Mouse (Mus musculus) liver, adult 2 months (tissue): ENCODE measurements around the gene Gm13283. TPM values are rescaled to one million over a fixed set of nuclear protein-coding genes. Genes with fewer than 3 reads are reported as not detected.
"Not testable (repeated sequence)": the region's sequence is repeated elsewhere in the genome, so short reads cannot be mapped to it uniquely, and the experiment has no call there.

Source experiments
- DNase-seq: peaks from one replicate; pipeline ENCODE4 v3.0.0-alpha.2; 2011; ENCODE audit warnings: low read depth, low spot score; ENCODE audit errors: extremely low read depth
- H3K27ac ChIP-seq: fragments of 200-500 bp; replicated peaks from 2 replicates; pipeline ENCODE4 v1.5.1; 2012; ENCODE audit warnings: low read depth, mild to moderate bottlenecking, control low read depth, inconsistent platforms, low read length; ENCODE audit not compliant: insufficient read depth
- H3K27me3 ChIP-seq: fragments of 200-500 bp; 2 replicates; pipeline ENCODE4 v1.6.1; 2012; ENCODE audit warnings: mild to moderate bottlenecking, moderate library complexity, low read length, inconsistent platforms; ENCODE audit not compliant: control insufficient read depth, insufficient read depth
- H3K36me3 ChIP-seq: fragments of 200-500 bp; 2 replicates; pipeline ENCODE4 v1.6.1; 2012; ENCODE audit warnings: low read length, inconsistent platforms; ENCODE audit not compliant: control insufficient read depth, insufficient read depth
- H3K4me1 ChIP-seq: fragments of 200-500 bp; 2 replicates; pipeline ENCODE4 v1.6.1; 2011; ENCODE audit warnings: low read length; ENCODE audit not compliant: control insufficient read depth, insufficient read depth
- H3K4me3 ChIP-seq: fragments of 200-500 bp; 2 replicates; pipeline ENCODE4 v1.5.1; 2011; ENCODE audit warnings: low read depth, mild to moderate bottlenecking, control low read depth, low read length, moderate library complexity; ENCODE audit not compliant: insufficient read depth
- H3K79me2 ChIP-seq: fragments of 200-500 bp; 2 replicates; pipeline ENCODE4 v1.6.1; 2012; ENCODE audit warnings: inconsistent platforms, mild to moderate bottlenecking, low read length, moderate library complexity; ENCODE audit not compliant: control insufficient read depth, insufficient read depth
- H3K9ac ChIP-seq: fragments of 200-500 bp; 2 replicates; pipeline ENCODE4 v1.6.1; 2012; ENCODE audit warnings: low read depth, mild to moderate bottlenecking, control low read depth, inconsistent platforms, low read length
- CTCF ChIP-seq: fragments of 200-500 bp; IDR thresholded peaks from 2 replicates; pipeline ENCODE4 v1.5.1; 2011; ENCODE audit warnings: low read depth, low read length, control low read depth
- WGBS: fragments of 180-500 bp; shearing (Covaris S2); methylation state at CpG from one replicate; pipeline ENCODE4 v1.1.7; 2018; 5-methylcytosine and 5-hydroxymethylcytosine counted together
- polyA plus RNA-seq: library from polyadenylated mRNA; depleted of rRNA; stranded (reverse); fragments of >200 nt; gene quantifications from 2 replicates; pipeline ENCODE4 v1.2.3, GENCODE M21; 2012
- total RNA-seq: library from RNA; depleted of rRNA; stranded (reverse); fragments of >200 nt; gene quantifications from 2 replicates; pipeline ENCODE4 v1.2.3, GENCODE M21; 2014

Gm13283 gene
- total and polyA plus RNA-seq, 2 experiments: not detected

DNA sequence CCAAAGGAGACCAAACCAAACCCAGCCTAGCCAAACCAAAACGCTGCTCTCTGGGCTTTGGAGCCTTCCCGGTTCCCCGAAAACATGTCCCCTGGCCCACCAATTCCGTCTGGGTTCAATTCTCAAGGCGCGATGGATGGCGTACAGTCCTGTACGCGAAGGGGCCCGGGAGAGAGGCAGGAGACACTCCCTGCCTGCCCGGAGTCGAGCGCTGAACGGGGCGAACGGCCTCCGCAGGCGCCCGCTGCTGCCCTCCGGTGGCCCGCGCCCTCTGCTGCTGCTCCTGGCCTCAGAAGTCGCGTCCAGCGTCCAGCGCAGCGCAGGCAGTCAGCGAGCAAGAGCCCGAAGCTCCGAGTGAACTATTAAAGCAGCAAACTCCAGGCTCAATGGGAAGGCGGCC is 22.4 kb downstream of the Gm13283 start:
- H3K79me2 ChIP-seq, DNase-seq, H3K4me1 ChIP-seq, H3K27me3 ChIP-seq, H3K36me3 ChIP-seq, H3K9ac ChIP-seq, H3K4me3 ChIP-seq: not testable (repeated sequence)
- under 1% methylated on average over 19 of the region's 31 CpGs for WGBS
- H3K27ac ChIP-seq: 0 out of 2 replicates have a peak overlapping the region, but pooled peaks have one; percentile 12

DNA sequence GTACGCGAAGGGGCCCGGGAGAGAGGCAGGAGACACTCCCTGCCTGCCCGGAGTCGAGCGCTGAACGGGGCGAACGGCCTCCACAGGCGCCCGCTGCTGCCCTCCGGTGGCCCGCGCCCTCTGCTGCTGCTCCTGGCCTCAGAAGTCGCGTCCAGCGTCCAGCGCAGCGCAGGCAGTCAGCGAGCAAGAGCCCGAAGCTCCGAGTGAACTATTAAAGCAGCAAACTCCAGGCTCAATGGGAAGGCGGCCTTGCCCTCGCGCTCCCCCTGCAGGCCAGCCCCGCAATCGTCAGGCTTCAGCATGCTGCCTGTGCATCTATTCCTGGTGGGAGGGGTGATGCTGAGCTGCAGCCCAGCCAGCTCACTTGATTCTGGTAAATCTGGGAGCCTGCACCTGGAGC is 25.5 kb downstream of the Gm13283 start, which contains the start of gene Gm13276:
TSS of gene Gm13276 (plus strand) at position 301 of the 400 bp plus-strand sequence.
- not testable (repeated sequence) for H3K9ac ChIP-seq, H3K27me3 ChIP-seq, H3K36me3 ChIP-seq, DNase-seq, H3K27ac ChIP-seq, H3K4me3 ChIP-seq, H3K79me2 ChIP-seq, H3K4me1 ChIP-seq
- WGBS: no CpG with 5 or more reads among the region's 27 CpGs

DNA sequence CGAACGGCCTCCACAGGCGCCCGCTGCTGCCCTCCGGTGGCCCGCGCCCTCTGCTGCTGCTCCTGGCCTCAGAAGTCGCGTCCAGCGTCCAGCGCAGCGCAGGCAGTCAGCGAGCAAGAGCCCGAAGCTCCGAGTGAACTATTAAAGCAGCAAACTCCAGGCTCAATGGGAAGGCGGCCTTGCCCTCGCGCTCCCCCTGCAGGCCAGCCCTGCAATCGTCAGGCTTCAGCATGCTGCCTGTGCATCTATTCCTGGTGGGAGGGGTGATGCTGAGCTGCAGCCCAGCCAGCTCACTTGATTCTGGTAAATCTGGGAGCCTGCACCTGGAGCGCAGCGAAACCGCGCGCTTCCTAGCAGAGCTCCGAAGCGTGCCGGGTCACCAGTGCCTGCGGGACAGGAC is 28.5 kb downstream of the Gm13283 start, which contains the start of gene Gm13277:
TSS of gene Gm13277 (plus strand) at position 231 of the 400 bp plus-strand sequence.
- H3K4me1 ChIP-seq, DNase-seq, H3K4me3 ChIP-seq, H3K27me3 ChIP-seq, H3K79me2 ChIP-seq, H3K9ac ChIP-seq, H3K27ac ChIP-seq, H3K36me3 ChIP-seq: not testable (repeated sequence)
- peak; percentile 53 for TF ChIP-seq CTCF
- 0% methylated on average over 4 of the region's 28 CpGs for WGBS

DNA sequence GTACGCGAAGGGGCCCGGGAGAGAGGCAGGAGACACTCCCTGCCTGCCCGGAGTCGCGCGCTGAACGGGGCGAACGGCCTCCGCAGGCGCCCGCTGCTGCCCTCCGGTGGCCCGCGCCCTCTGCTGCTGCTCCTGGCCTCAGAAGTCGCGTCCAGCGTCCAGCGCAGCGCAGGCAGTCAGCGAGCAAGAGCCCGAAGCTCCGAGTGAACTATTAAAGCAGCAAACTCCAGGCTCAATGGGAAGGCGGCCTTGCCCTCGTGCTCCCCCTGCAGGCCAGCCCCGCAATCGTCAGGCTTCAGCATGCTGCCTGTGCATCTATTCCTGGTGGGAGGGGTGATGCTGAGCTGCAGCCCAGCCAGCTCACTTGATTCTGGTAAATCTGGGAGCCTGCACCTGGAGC is 31.3 kb downstream of the Gm13283 start, which contains the start of gene Gm13278:
TSS of gene Gm13278 (plus strand) at position 301 of the 400 bp plus-strand sequence.
- not testable (repeated sequence) for DNase-seq, H3K9ac ChIP-seq, H3K27ac ChIP-seq, H3K79me2 ChIP-seq, H3K4me3 ChIP-seq, H3K36me3 ChIP-seq, H3K4me1 ChIP-seq, H3K27me3 ChIP-seq
- no CpG with 5 or more reads among the region's 28 CpGs for WGBS

DNA sequence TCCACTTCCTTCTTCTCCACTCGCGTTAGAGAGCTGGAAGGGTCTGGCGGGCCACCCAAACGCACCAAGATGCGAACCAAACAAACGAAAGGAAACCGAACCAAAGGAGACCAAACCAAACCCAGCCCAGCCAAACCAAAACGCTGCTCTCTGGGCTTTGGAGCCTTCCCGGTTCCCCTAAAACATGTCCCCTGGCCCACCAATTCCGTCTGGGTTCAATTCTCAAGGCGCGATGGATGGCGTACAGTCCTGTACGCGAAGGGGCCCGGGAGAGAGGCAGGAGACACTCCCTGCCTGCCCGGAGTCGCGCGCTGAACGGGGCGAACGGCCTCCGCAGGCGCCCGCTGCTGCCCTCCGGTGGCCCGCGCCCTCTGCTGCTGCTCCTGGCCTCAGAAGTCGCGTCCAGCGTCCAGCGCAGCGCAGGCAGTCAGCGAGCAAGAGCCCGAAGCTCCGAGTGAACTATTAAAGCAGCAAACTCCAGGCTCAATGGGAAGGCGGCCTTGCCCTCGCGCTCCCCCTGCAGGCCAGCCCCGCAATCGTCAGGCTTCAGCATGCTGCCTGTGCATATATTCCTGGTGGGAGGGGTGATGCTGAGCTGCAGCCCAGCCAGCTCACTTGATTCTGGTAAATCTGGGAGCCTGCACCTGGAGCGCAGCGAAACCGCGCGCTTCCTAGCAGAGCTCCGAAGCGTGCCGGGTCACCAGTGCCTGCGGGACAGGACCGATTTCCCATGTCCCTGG is 34.2 kb downstream of the Gm13283 start, which contains the start of gene Gm13275:
TSS of gene Gm13275 (plus strand) at position 552 of the 740 bp plus-strand sequence.
- under 1% methylated on average over 19 of the region's 52 CpGs for WGBS

DNA sequence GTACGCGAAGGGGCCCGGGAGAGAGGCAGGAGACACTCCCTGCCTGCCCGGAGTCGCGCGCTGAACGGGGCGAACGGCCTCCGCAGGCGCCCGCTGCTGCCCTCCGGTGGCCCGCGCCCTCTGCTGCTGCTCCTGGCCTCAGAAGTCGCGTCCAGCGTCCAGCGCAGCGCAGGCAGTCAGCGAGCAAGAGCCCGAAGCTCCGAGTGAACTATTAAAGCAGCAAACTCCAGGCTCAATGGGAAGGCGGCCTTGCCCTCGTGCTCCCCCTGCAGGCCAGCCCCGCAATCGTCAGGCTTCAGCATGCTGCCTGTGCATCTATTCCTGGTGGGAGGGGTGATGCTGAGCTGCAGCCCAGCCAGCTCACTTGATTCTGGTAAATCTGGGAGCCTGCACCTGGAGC is 37.2 kb downstream of the Gm13283 start, which contains the start of gene Gm13279:
TSS of gene Gm13279 (plus strand) at position 301 of the 400 bp plus-strand sequence.
- not testable (repeated sequence) for DNase-seq, H3K27me3 ChIP-seq, H3K36me3 ChIP-seq, H3K4me1 ChIP-seq, H3K27ac ChIP-seq, H3K9ac ChIP-seq, H3K79me2 ChIP-seq, H3K4me3 ChIP-seq
- no CpG with 5 or more reads among the region's 28 CpGs for WGBS

More for the DNA sequence above, 34.2 kb downstream of the Gm13283 start, which contains the start of gene Gm13275:
- not testable (repeated sequence) for H3K4me1 ChIP-seq, H3K27ac ChIP-seq, H3K79me2 ChIP-seq, H3K9ac ChIP-seq, H3K36me3 ChIP-seq, H3K27me3 ChIP-seq, H3K4me3 ChIP-seq, DNase-seq

DNA sequence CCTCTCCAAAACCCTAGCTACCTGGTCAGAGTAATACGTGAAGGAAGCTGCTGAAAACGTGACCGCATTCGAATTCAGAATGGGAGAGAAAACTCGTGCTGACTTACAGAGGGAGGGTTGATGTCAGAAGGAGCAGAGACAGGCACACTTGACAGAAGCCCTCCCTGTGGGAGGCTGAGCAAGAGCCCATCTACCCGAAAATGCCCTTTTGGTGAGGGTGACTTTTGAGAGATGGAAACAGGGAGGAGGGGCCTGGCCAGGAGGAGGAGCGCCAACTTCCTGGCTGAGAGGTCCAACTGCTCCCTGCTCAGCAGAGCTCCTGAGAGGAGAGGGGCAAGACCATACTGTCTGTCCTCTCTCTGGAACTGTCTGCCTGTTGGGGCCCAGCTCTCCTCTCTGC is 39.4 kb downstream of the Gm13283 start, which contains the start of gene Gm13285:
TSS of gene Gm13285 (plus strand) at position 301 of the 400 bp plus-strand sequence.
- not testable (repeated sequence) for H3K27ac ChIP-seq, H3K27me3 ChIP-seq, H3K4me1 ChIP-seq, H3K4me3 ChIP-seq, H3K79me2 ChIP-seq, DNase-seq, H3K36me3 ChIP-seq, H3K9ac ChIP-seq
- WGBS: 12% methylated on average over 6 of the region's 7 CpGs

DNA sequence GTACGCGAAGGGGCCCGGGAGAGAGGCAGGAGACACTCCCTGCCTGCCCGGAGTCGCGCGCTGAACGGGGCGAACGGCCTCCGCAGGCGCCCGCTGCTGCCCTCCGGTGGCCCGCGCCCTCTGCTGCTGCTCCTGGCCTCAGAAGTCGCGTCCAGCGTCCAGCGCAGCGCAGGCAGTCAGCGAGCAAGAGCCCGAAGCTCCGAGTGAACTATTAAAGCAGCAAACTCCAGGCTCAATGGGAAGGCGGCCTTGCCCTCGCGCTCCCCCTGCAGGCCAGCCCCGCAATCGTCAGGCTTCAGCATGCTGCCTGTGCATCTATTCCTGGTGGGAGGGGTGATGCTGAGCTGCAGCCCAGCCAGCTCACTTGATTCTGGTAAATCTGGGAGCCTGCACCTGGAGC is 43.0 kb downstream of the Gm13283 start, which contains the start of gene Gm13287:
TSS of gene Gm13287 (plus strand) at position 301 of the 400 bp plus-strand sequence.
- not testable (repeated sequence) for H3K9ac ChIP-seq, H3K4me1 ChIP-seq, H3K27me3 ChIP-seq, H3K27ac ChIP-seq, H3K4me3 ChIP-seq, H3K79me2 ChIP-seq, DNase-seq, H3K36me3 ChIP-seq
- WGBS: no CpG with 5 or more reads among the region's 29 CpGs

DNA sequence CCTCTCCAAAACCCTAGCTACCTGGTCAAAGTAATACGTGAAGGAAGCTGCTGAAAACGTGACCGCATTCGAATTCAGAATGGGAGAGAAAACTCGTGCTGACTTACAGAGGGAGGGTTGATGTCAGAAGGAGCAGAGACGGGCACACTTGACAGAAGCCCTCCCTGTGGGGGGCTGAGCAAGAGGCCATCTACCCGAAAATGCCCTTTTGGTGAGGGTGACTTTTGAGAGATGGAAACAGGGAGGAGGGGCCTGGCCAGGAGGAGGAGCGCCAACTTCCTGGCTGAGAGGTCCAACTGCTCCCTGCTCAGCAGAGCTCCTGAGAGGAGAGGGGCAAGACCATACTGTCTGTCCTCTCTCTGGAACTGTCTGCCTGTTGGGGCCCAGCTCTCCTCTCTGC is 45.3 kb downstream of the Gm13283 start, which contains the start of gene Gm13288:
TSS of gene Gm13288 (plus strand) at position 301 of the 400 bp plus-strand sequence.
- not testable (repeated sequence) for H3K4me1 ChIP-seq

More for the DNA sequence above, 45.3 kb downstream of the Gm13283 start, which contains the start of gene Gm13288:
- H3K4me3 ChIP-seq: peak within 1 kb of the TSS; percentile 6; the same call in 1 of the 2 replicates
- not testable (repeated sequence) for H3K79me2 ChIP-seq, H3K9ac ChIP-seq, H3K27me3 ChIP-seq, DNase-seq, H3K27ac ChIP-seq, H3K36me3 ChIP-seq
- WGBS: no CpG with 5 or more reads among the region's 8 CpGs
